Mouse (Mus musculus): ENCODE results near the gene Slc22a30.
"Not testable (repeated sequence)": the region's sequence is repeated elsewhere in the genome, so short reads cannot be mapped to it uniquely, and the experiment has no call there.

DNA sequence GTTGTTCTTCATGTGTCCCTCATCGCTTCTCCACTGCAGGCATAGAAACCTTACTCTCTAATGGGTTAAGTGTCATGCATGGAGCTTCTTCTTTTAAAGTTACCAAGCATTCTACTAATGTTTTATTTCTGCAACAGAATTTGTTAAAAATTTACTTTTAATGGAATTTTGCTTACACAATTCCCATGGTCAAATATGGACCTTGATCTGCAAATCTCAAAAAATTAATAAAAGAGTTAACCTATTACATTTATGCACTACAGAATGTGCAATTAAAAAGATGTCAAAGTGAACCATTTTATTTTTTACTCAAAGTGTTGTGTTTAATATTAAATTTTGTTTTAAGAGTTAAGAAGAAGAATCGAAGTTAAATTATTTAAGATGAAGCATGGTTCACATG is at the start of gene Slc22a30:
- not testable (repeated sequence) for TF ChIP-seq CTCF (conservative IDR thresholded peaks at IDR 0.05; ENCODE audit: insufficient read depth, insufficient read length, low read depth, low read length); POLR2A (IDR thresholded peaks at IDR 0.05; ENCODE audit: low read depth, low read length)
